Comparison of ENCODE assay signal across 7 mouse cellular contexts in genomic region chr19:21737881-21738590, GRCm38 (mm10). TPM values are rescaled to one million over a fixed set of nuclear protein-coding genes. Genes with fewer than 3 reads are reported as not detected.
DNase-seq lines count a peak whose midpoint lies in the region; ATAC-seq and TF ChIP-seq lines count a peak whose summit lies in the region.

No protein-coding gene starts in this region.

- peak overlapping the region; percentile 33; the same call in 1 of the 2 replicates for H3K9ac ChIP-seq in lung, embryonic 16.5 days (ENCODE audit: low read length)
- no peak overlapping the region for H3K9ac ChIP-seq in stomach, postnatal 0 days (ENCODE audit: low read length)

- DNase-seq in 416B (ENCODE audit: low read depth), result peak; percentile 94
- DNase-seq in cerebellum, adult 9-10 months, result peak; percentile 83
- DNase-seq in heart, adult 18-20 months, result peak; percentile 71 to 79
- DNase-seq in kidney, adult 9 months, result peak; percentile 58
- no peak for DNase-seq in stomach, postnatal 0 days (ENCODE audit: low spot score)

- H3K4me3 ChIP-seq in lung, embryonic 16.5 days (ENCODE audit: low read length), result peak overlapping the region; percentile 25; the same call in 1 of the 2 replicates
- no peak overlapping the region for H3K4me3 ChIP-seq in stomach, postnatal 0 days (ENCODE audit: low read depth, low read length)

- peak; percentile 19 for ATAC-seq in CD4-positive, CD25-positive, alpha-beta regulatory T cell, adult 4 months
- peak; percentile 75 for ATAC-seq in lung, embryonic 16.5 days (ENCODE audit: low read depth)
- ATAC-seq in stomach, postnatal 0 days (ENCODE audit: low FRiP score, low TSS enrichment), result peak; percentile 42; the same call in 1 of the 2 replicates

- H3K27ac ChIP-seq in lung, embryonic 16.5 days (ENCODE audit: low read length), result peak overlapping the region; percentile 74
- H3K27ac ChIP-seq in stomach, postnatal 0 days (replicated peaks), result peak overlapping the region; percentile 14

- TF ChIP-seq CTCF in stomach, postnatal 0 days (IDR thresholded peaks at IDR 0.05; ENCODE audit: low read depth), result no peak

- 35% methylated on average over 17 of the region's 17 CpGs for WGBS in lung, embryonic 16.5 days
- WGBS in stomach, postnatal 0 days, result 40% methylated on average over 17 of the region's 17 CpGs

- no peaks in the 10 kb centered on the region for H3K9me3 ChIP-seq in lung, embryonic 16.5 days (ENCODE audit: control insufficient read depth, low read length)
- H3K9me3 ChIP-seq in stomach, postnatal 0 days (ENCODE audit: control insufficient read depth, low read length), result no peaks in the 10 kb centered on the region

- H3K36me3 ChIP-seq in lung, embryonic 16.5 days (ENCODE audit: control insufficient read depth, insufficient read depth, low read length), result no peaks in the 10 kb centered on the region
- no peaks in the 10 kb centered on the region for H3K36me3 ChIP-seq in stomach, postnatal 0 days (ENCODE audit: control insufficient read depth, insufficient read depth, low read length)

- H3K27me3 ChIP-seq in lung, embryonic 16.5 days (ENCODE audit: control insufficient read depth, insufficient read depth, low read depth, low read length), result no peaks in the 10 kb centered on the region
- H3K27me3 ChIP-seq in stomach, postnatal 0 days (ENCODE audit: control insufficient read depth, insufficient read depth, low read length), result no peaks in the 10 kb centered on the region

- peak overlapping the region; percentile 46 for H3K4me2 ChIP-seq in lung, embryonic 16.5 days (ENCODE audit: low read depth, low read length)
- peak overlapping the region; percentile 21 for H3K4me2 ChIP-seq in stomach, postnatal 0 days (replicated peaks; ENCODE audit: low read depth)

- no peak for TF ChIP-seq EP300 in stomach, postnatal 0 days (optimal IDR thresholded peaks at IDR 0.05)

- H3K4me1 ChIP-seq in lung, embryonic 16.5 days (replicated peaks; ENCODE audit: control insufficient read depth, insufficient read depth, low read length), result peaks cover 11% of the 10 kb centered on the region; the same call in 1 of the 2 replicates
- no peaks in the 10 kb centered on the region for H3K4me1 ChIP-seq in stomach, postnatal 0 days (replicated peaks; ENCODE audit: control insufficient read depth, insufficient read depth)

RNA-seq across cellular contexts. Expression of gene Cemip2, which starts 40.1 kb away (rescaled TPM):
- 1 to 10 TPM; 4.5 to 5.4 TPM for polyA plus RNA-seq in CD4-positive, CD25-positive, alpha-beta regulatory T cell, adult 4 months (2017; shearing (Covaris generic))
- total RNA-seq in heart, adult 18-20 months (2021), result 10 to 100 TPM; 11.0 to 11.3 TPM
- polyA plus RNA-seq in lung, embryonic 16.5 days (2015; fragmentation: Nextera tagmentation; extraction: Ambion mirVana), result 29.7 and 31.8 TPM in 2 replicates
- polyA plus RNA-seq in stomach, postnatal 0 days (2015; fragmentation: Nextera tagmentation; extraction: Ambion mirVana), result 5.5 and 5.8 TPM in 2 replicates

Comparison
In these comparisons a context has a peak if more than half of its experiments do, and no peak if none do; other contexts are left out.
1. ATAC-seq: peak in every context shown above with its lines; median percentile 75 in lung, embryonic 16.5 days; 42 in stomach, postnatal 0 days; 19 in CD4-positive, CD25-positive, alpha-beta regulatory T cell, adult 4 months.